Mouse (Mus musculus) C2C12 (cell line): ENCODE measurements at regions not wholly inside any gene's neighbourhood (a gene's known extent, or its start where the extent isn't known, plus 50 kb on each side); places are given as distances from the start of the nearest gene placed in this dataset.

ENCODE experiments used
- CEBPB ChIP-seq: IDR thresholded peaks from one replicate; pipeline ENCODE4 v1.6.1; 2011; ENCODE audit warnings: low read depth, mild to moderate bottlenecking, control low read depth, moderate library complexity
- CTCF ChIP-seq: IDR thresholded peaks from one replicate; pipeline ENCODE4 v1.5.1; 2011; ENCODE audit not compliant: control insufficient read depth, insufficient read depth, insufficient read length
- MAX ChIP-seq: IDR thresholded peaks from one replicate; pipeline ENCODE4 v1.6.1; 2011; ENCODE audit warnings: mild to moderate bottlenecking, control low read depth
- MYOD1 ChIP-seq: IDR thresholded peaks from one replicate; pipeline ENCODE4 v1.6.1; 2011; ENCODE audit warnings: low read depth; ENCODE audit not compliant: control insufficient read depth, insufficient read length
- MYOG ChIP-seq: IDR thresholded peaks from one replicate; pipeline ENCODE4 v1.6.1; 2011; ENCODE audit not compliant: control insufficient read depth, insufficient read length; ENCODE audit errors: extremely low read depth

DNA sequence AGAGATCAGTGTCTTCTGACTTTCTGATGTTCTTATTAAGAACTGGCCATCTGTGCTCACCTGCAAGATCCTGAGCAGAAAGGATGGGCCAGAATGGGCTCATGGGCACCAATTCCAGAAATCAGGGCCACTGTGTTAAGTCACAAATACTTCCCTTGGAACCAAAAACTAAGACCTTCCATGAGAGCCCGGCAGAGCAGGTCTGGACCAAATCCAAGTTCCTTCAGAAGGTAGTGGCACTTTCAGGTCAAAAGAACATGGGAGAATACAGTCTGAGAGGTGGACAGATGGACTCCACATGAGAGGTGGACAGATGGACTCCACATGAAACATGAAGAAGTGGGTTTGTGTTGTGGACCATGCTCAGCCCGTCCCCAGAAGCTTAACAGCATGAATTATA, 180.4 kb downstream of the Abhd5 start:
- TF ChIP-seq CTCF = no peak
- no peak for TF ChIP-seq MYOG
- TF ChIP-seq MAX = no peak
- TF ChIP-seq CEBPB = no peak
- TF ChIP-seq MYOD1 = no peak
